Mouse (Mus musculus) 3T3-L1 (cell line): ENCODE results near the gene Sipa1l1.
"Not testable (repeated sequence)": the region's sequence is repeated elsewhere in the genome, so short reads cannot be mapped to it uniquely, and the experiment has no call there.

ENCODE experiments used
- DNase-seq: peaks from one replicate; pipeline ENCODE4 v3.0.0-alpha.2; 2015; ENCODE audit warnings: low read depth, low spot score

The Sipa1l1 gene

GRCm38 (mm10) chr12:82474409-82474808 is 305.3 kb downstream of the Sipa1l1 start:
- no peak for DNase-seq

GRCm38 (mm10) chr12:82476028-82476427 is 306.9 kb downstream of the Sipa1l1 start:
- DNase-seq: no peak

GRCm38 (mm10) chr12:82476580-82476979 is 307.5 kb downstream of the Sipa1l1 start:
- DNase-seq: no peak

- DNase-seq: no peak
These were observed 308.7 kb downstream of the Sipa1l1 start for GRCm38 (mm10) chr12:82477826-82478225.

- DNase-seq: no peak
These were observed 309.1 kb downstream of the Sipa1l1 start for GRCm38 (mm10) chr12:82478256-82478655.

- no peak for DNase-seq
These were observed 310.3 kb downstream of the Sipa1l1 start for GRCm38 (mm10) chr12:82479393-82479792.

GRCm38 (mm10) chr12:82480425-82480824 is 311.3 kb downstream of the Sipa1l1 start:
- DNase-seq: not testable (repeated sequence)

- no peak for DNase-seq
These were observed 316.3 kb downstream of the Sipa1l1 start for GRCm38 (mm10) chr12:82485466-82485865.

- DNase-seq: no peak
These were observed 317.9 kb downstream of the Sipa1l1 start for GRCm38 (mm10) chr12:82486829-82487560.

- DNase-seq: no peak
These were observed 320.0 kb downstream of the Sipa1l1 start for GRCm38 (mm10) chr12:82489093-82489492.

- DNase-seq: no peak
These were observed 320.5 kb downstream of the Sipa1l1 start for GRCm38 (mm10) chr12:82489621-82490020.

- DNase-seq: no peak
These were observed 323.3 kb downstream of the Sipa1l1 start for GRCm38 (mm10) chr12:82492456-82492855.

GRCm38 (mm10) chr12:82493260-82493659 is 324.1 kb downstream of the Sipa1l1 start:
- DNase-seq: not testable (repeated sequence)

- no peak for DNase-seq
These were observed 326.8 kb downstream of the Sipa1l1 start for GRCm38 (mm10) chr12:82495936-82496335.

GRCm38 (mm10) chr12:82497866-82498631 is 328.9 kb downstream of the Sipa1l1 start:
- peak; percentile 59 for DNase-seq

- no peak for DNase-seq
These were observed 329.6 kb downstream of the Sipa1l1 start for GRCm38 (mm10) chr12:82498701-82499100.

- DNase-seq: no peak
These were observed 330.6 kb downstream of the Sipa1l1 start for GRCm38 (mm10) chr12:82499731-82500130.
